Mouse (Mus musculus): ENCODE data around the gene Sh2d6.

- no peak for TF ChIP-seq CTCF (IDR thresholded peaks at IDR 0.05; ENCODE audit: borderline replicate concordance, insufficient read depth, low read depth, low read length)
- no peak for TF ChIP-seq POLR2A (IDR thresholded peaks at IDR 0.05; ENCODE audit: borderline replicate concordance, insufficient read depth, low read length)
Observed at GRCm38 (mm10) chr6:72532580-72532979, 11.1 kb upstream of the Sh2d6 start.
